Mouse (Mus musculus) heart, adult 9 months (tissue): ENCODE measurements around the gene Tdp1.
"Not testable (repeated sequence)": the region's sequence is repeated elsewhere in the genome, so short reads cannot be mapped to it uniquely, and the experiment has no call there.

Experiments used
- DNase-seq, 2 experiments: peaks; one replicate each; pipeline ENCODE4 v3.0.0; 2022; ENCODE audit warnings: low spot score in 2 of 2

Gene Tdp1

DNA sequence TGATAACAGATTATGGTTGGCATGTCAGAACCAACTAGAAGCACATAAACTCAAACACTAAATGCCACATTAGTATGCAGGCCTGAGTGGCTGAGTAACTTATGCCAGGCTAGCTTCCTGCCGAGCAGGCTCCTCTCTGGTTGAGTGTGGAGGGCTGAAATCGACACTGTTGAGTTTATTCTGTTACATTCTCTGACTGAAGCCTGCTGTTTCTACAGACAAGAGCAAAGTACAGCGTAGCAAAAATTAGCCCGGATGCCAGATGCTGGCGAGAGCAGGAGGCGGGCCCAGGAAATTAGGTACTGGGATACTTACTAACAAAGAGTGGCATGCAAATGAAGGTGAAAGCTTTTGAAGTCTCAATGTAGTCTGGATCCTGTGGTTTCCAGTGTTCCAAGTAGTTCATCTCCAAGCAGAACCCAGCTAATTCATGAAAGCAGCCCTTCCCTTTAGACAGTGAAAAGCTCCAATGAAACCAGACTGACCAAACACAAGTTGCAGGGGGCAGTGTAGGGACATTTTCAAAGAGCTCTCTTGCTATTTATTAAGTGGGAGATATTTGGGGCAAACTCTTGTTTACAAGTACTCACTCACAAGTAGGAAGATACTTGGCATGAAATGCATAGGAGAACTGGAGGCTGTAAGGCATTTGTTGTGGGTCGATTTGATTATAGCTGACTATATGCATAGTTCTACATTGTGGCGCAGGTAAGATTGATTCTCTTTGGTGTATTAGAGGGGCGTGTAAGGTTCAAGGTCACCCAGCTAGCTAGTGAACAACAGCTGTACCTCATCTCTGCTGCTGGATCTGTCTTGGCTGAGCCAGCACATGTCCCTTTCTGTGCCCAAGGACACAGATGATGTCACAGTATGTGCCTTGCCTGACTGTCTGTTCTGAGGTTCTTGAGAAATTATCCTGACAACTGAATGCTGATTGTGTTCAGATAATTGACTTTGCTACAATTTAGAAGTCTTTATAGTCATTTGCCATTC is 74.0 kb downstream of the Tdp1 start:
- no peak for DNase-seq

- DNase-seq = no peak
Measured at GRCm38 (mm10) chr12:99959291-99959690, 75.0 kb downstream of the Tdp1 start.

DNA sequence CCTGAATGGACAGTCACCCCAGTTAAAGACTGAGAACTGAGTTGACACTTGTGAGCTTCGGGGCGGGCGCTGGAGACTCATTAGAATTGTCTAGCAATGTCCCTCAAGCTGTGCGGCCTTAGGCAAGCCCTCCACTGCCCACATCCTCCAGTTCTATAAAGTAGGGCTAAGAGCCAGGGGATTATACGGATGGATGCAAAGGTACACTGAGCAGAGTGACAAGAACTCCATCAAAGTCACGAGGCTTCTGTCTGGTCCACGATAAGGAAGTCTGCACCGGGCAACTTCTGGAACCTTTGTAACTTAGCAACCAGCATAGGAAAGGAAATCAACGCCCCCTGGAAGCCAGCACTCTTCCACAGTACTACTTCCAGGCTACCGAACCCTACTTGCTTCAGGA is 75.6 kb downstream of the Tdp1 start:
- DNase-seq = no peak

- no peak for DNase-seq
Measured at GRCm38 (mm10) chr12:99960675-99961074, 76.4 kb downstream of the Tdp1 start.

DNA sequence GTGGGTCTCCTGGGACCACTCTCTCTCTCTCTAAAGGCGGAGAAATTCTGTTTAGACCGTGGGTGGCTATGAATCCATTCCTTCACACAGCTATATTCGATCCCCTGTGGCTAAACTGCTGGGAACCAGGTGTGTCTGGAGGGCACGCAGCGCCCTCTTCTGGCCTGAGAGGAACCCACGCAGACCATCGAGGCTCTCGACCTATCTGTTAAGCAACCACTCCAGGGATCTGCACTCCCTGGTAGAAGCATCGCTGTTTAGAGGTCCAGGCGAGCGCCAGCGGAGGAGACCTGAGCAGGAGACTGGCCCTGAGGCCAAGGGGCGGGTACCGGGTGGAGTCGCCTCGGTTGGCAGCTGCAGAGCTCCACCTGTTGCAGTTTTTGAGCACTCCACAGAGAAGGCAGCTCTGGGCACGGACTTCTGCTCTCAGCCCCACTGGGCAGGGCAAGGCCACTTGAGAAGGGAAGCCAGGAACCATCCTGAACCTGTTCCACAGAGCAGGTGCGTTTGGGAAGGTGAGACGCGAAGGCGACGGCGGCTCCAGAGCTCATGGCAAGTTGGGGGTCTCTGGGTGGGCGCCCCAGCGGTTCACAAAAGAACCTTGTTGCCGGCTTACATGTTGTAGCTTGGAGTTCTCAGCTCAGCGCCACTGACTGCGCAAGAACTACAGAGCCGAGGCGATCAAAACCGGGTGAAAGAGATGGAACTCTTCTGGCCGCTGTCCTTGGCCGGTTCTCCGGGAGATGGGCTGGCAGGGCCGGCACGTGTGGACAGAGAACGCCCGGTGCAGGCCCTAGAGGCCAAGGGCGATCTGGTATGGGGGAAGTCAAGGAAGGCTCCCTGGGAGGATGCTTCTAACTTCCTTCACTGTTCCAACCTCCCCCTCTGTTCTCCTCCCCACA is 80.2 kb downstream of the Tdp1 start, which contains the start of gene Kcnk13:
Gene Kcnk13 (plus strand): TSS at position 199 of the 902 bp plus-strand sequence.
- peak; percentile 43 to 50 for DNase-seq

- DNase-seq = peak; percentile 42 to 46
Measured at GRCm38 (mm10) chr12:99965203-99966115, 81.1 kb downstream of the Tdp1 start.

DNA sequence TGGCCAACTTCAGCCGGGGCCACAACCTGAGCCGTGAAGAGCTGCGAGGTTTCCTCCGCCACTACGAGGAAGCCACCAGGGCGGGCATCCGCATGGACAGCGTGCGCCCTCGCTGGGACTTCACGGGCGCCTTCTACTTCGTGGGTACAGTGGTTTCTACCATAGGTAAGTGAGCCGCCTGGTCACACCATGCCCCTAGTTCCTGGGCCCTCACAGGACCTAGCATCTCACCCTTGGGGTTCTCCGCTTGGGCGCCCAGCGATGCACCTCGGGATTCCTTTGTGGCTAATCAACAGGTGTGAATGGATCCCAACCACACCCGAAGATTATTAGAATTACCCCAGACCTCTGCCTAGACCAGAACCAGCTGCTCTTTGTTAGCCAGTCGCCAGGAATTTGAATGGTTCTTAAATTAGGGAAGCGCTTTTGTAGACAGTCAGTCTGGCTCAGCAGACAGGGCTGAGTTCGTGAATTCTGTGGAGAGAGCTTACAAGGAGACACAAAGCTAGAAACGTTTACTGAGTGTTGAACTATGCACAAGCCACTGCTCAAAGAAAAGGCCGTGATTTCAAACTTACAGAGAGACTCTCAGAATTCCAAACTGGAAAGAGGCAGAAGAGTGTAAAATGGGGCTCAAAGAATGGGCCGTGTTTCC is 81.9 kb downstream of the Tdp1 start:
- DNase-seq = peak in 1 of 2 experiments; percentile 4

GRCm38 (mm10) chr12:99966881-99967363 is 82.6 kb downstream of the Tdp1 start:
- peak in 1 of 2 experiments; percentile 10 for DNase-seq

GRCm38 (mm10) chr12:99969906-99970305 is 85.6 kb downstream of the Tdp1 start:
- DNase-seq = no peak

DNA sequence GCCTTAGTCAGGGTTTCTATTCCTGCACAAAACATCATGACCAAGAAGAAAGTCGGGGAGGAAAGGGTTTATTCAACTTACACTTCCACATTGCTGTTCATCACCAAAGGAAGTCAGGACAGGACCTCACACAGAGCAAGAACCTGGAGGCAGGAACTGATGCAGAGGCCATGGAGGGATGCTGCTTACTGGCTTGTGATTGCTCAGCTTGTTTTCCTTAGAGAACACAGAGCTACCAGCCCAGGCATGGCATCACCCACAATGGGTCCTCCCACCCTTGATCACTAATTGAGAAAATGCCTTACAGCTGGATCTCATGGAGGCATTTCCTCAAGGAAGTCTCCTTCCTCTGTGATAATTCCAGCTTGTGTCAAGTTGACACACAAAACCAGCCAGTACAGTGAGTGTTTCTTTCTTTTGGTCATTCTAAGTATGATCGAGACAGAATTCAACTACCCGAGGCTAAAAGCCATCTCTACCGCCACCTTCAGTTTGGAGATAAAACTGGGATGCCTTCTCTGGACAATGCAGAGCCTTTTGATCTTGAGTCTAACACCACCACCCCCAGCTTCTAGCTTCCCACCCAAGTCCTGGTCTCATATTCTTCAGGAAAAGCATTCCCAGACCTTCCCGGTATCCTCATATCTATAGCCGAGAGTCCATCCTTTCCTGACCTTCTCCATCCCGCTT is 87.0 kb downstream of the Tdp1 start:
- DNase-seq = not testable (repeated sequence)

DNA sequence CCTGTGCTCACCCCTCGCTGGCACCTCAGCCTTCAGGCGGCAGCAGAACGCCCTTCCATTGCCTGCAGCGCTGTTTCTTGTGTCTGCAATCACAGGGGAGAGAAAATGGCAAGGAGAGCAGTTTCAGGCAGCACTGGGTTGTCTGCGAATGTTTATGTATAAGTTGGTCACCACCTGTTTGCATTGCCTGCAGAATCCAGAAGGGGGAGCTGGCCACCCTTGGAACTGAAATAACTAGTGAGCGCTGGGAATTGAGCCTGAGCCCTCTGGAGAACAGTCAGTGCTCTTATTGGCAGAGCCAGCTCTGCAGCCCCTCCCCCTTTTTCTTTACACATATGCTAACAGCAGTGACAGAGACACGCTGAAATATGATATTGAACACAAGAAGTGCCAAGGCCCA is 88.5 kb downstream of the Tdp1 start:
- DNase-seq = no peak

- DNase-seq = no peak
Measured at GRCm38 (mm10) chr12:99973659-99974058, 89.3 kb downstream of the Tdp1 start.

GRCm38 (mm10) chr12:99979541-99979940 is 95.2 kb downstream of the Tdp1 start:
- peak in 1 of 2 experiments; percentile 13 for DNase-seq

DNA sequence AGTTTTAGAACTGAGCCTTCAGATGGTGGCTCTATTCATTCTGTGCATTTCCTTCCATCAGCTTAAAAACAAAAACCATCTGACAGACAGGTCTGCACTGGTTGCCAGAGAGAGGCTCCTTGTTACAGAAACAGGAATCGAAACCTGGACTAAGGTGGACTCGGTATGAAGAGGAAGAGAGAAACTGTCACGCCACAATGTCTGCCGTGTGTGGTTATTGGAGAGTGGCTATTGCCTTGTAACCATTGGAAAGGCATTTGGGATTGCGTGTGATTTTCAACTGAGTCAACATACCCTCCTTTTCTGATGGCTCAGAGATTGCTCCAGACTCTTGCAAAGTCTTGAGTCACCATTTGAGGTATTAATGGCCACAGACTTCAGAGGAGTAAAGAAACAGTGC is 102.5 kb downstream of the Tdp1 start:
- DNase-seq = no peak

- no peak for DNase-seq
Measured at GRCm38 (mm10) chr12:99988144-99988543, 103.8 kb downstream of the Tdp1 start.

GRCm38 (mm10) chr12:99992362-99992862 is 108.1 kb downstream of the Tdp1 start:
- no peak for DNase-seq

DNA sequence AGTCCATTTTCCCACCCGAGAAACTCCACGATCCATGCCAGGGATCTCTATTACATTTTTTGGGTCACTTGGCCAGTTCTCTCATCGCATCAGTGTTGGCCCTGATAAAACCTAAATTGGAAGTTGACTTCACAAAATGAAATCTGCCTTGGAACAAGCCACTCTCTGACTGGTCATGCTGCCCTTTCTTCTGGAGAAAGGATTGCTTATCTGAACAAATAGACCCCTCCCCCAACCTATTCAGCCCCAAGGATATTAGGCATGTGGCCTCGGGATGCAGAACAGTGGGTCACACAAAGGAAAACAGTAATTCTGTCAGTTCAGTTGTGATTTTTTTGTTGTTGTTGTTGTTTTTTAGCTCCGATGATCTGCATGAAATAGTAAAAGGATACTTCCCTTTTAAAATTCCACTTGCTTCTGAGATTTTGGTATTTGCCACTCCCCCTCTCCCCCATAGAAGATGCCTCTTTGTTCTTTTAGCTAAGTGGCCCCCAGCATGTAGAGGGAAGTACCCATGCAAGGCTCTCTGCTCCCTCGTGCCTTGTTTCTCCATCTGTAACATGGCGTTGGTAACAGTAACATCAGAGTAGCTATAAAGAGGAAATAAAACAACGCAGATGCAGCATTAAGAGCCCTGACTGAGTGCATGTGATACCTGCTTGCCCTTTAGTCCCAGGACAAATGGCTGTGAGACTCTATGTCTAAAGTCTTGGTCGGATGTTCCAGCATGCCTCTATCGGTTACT is 109.0 kb downstream of the Tdp1 start:
- peak in 1 of 2 experiments; percentile 26 for DNase-seq

GRCm38 (mm10) chr12:99995951-99996350 is 111.6 kb downstream of the Tdp1 start:
- no peak for DNase-seq

DNA sequence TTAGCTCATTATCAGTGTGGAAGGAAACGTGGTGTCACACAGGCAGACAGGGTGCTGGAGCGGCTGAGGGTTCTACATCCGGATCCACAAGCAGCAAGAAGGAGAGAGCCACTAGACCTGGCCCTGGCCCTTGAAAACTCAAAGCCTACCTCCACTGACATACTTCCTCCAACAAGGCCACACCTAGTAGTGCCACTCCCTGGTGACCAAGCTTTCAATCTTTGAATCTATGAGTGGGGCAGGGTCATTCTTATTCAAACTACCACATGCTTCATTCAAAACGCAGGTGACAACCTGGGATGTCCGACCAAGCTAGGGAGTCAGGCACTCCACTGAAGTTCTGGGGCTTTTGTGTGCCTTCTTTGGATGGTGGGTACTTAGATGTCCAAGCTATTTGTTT is 115.4 kb downstream of the Tdp1 start:
- no peak for DNase-seq
